Mouse (Mus musculus) forebrain, postnatal 0 days (tissue): ENCODE measurements around the gene Ceacam16. TPM values are rescaled to one million over a fixed set of nuclear protein-coding genes. Genes with fewer than 3 reads are reported as not detected.

Experiments
- ATAC-seq: fragments of 200-750 bp; cut with Nextera tagmentation; 2 replicates; pipeline ENCODE4 v1.8.0; 2017; ENCODE audit warnings: mild to moderate bottlenecking, moderate library complexity
- DNase-seq: peaks from one replicate; pipeline ENCODE4 v3.0.0-alpha.2; 2015
- H3K27ac ChIP-seq: fragments of 300-500 bp; sonication (generic); 2 replicates; pipeline ENCODE4 v1.5.1; 2014; ENCODE audit warnings: low read depth, mild to moderate bottlenecking, antibody characterized with exemption, low read length, moderate library complexity, mixed read lengths
- H3K27me3 ChIP-seq: fragments of 300-500 bp; sonication (generic); 2 replicates; pipeline ENCODE4 v1.6.1; 2014; ENCODE audit warnings: mild to moderate bottlenecking, low read length, mixed read lengths; ENCODE audit not compliant: insufficient read depth
- H3K36me3 ChIP-seq: fragments of 300-500 bp; sonication (generic); 2 replicates; pipeline ENCODE4 v1.6.1; 2014; ENCODE audit warnings: mild to moderate bottlenecking, moderate library complexity; ENCODE audit not compliant: insufficient read depth
- H3K4me1 ChIP-seq: fragments of 300-500 bp; sonication (generic); 2 replicates; pipeline ENCODE4 v1.6.1; 2014; ENCODE audit warnings: antibody characterized with exemption; ENCODE audit not compliant: insufficient read depth
- H3K4me2 ChIP-seq: fragments of 300-500 bp; sonication (generic); 2 replicates; pipeline ENCODE4 v1.6.1; 2014; ENCODE audit warnings: low read depth, mild to moderate bottlenecking, moderate library complexity
- H3K4me3 ChIP-seq: fragments of 300-500 bp; sonication (generic); 2 replicates; pipeline ENCODE4 v1.5.1; 2014; ENCODE audit warnings: low read depth, low read length, mixed read lengths
- H3K9ac ChIP-seq: fragments of 300-500 bp; sonication (generic); 2 replicates; pipeline ENCODE4 v1.6.1; 2014; ENCODE audit warnings: mild to moderate bottlenecking
- H3K9me3 ChIP-seq: fragments of 300-500 bp; sonication (generic); 2 replicates; pipeline ENCODE4 v1.6.1; 2016; ENCODE audit warnings: low read length
- CTCF ChIP-seq: sonication (generic); IDR thresholded peaks from 2 replicates; pipeline ENCODE4 v1.5.1; 2016; ENCODE audit warnings: antibody characterized with exemption, control low read depth, low read depth
- WGBS: fragments of 180-500 bp; shearing (Covaris S2); extraction: QIAGEN DNeasy Blood & Tissue Kit; methylation state at CpG from one replicate; pipeline ENCODE4 v1.1.7; 2014; 5-methylcytosine and 5-hydroxymethylcytosine counted together
- polyA plus RNA-seq: library from polyadenylated mRNA; unstranded; fragments of >200 nt; fragmentation: Nextera tagmentation; extraction: Ambion mirVana; gene quantifications from 2 replicates; pipeline ENCODE4 v1.2.1, GENCODE M21; 2015
- total RNA-seq: library from RNA; depleted of rRNA; stranded (reverse); fragments of >200 nt; gene quantifications from 2 replicates; pipeline ENCODE4 v1.2.3, GENCODE M21; 2014; rRNA removed

Gene Ceacam16
- total RNA-seq (not detected in 2 replicates), polyA plus RNA-seq (0.53 and 0.84 TPM in 2 replicates)

DNA sequence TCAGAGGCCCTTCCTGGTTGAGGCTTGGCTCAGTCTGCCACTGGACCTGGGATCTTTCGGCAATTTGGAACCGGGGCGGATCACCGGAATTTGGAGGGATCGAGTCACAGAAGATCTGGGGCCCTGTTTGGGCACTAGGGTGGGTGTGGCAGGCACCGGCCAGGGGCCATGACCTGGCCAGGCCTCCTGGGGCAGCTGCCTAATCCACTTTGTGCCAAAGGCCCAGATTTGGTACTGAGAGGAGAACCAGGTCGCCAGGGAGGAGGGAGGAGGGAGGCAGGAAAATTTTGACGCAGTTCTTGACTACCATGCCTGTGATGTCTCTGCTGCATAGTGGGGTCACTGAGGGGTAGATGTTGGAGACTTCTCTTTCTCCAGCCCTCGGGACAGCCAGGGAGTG is at the start of gene Ceacam16:
Ceacam16 (minus strand) TSS at position 101 of the 400 bp plus-strand sequence.
- no peaks in the 10 kb centered on the region for H3K36me3 ChIP-seq
- H3K27me3 ChIP-seq = no peaks in the 10 kb centered on the region
- 84% methylated on average over 9 of the region's 9 CpGs for WGBS
- H3K9me3 ChIP-seq = no peaks in the 10 kb centered on the region
- DNase-seq = no peak
- H3K4me3 ChIP-seq = no peak within 1 kb of the TSS
- ATAC-seq = no peak
- TF ChIP-seq CTCF = no peak
- no peak within 1 kb of the TSS for H3K9ac ChIP-seq
- no peaks in the 10 kb centered on the region for H3K4me1 ChIP-seq
- H3K27ac ChIP-seq = no peak within 1 kb of the TSS
- no peak within 1 kb of the TSS for H3K4me2 ChIP-seq

DNA sequence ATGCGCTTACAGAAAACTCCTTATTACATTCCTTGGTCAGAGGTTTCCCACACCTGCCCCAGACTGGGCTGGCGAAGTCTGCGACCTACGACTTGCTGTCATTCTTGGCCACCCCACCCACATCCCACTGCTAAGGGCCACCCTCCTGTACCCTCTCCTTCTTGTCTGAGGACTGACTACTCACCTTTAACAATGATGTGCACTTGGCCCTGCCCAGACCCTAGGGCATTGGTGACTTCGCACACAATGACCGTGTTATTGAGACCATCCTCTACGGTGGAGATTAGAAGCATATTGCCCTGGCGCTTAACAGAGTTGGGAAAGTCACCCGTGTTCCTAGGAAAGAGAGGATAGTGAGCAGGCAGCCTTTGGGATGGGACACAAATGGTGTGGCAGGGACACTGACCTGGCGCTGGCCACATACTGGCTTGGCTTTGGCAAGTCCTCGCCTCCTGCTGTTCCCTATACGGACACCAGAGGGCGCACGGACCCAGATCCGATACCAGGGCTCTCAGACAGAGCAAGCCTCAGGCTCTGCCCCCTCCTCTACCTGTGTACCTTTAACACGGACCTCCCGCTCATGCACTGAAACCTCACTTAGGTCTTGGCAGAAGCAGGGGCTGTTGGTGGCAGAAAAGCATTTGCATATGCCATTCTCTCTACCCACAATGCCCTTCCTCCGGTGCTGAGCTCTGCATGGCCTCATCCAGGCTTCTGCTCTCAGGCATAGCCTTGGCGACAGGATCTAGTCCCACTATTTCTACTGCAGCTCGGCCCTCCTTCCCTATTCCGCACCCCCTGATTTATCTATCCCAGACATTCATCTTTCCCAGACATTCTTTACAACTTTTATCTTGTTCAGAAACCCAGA is 49.6 kb upstream of the Ceacam16 start:
- H3K9me3 ChIP-seq = no peaks in the 10 kb centered on the region
- no peaks in the 10 kb centered on the region for H3K27me3 ChIP-seq
- no peak overlapping the region for H3K9ac ChIP-seq
- no peaks in the 10 kb centered on the region for H3K4me1 ChIP-seq
- no peak overlapping the region for H3K4me3 ChIP-seq
- no peak overlapping the region for H3K4me2 ChIP-seq
- ATAC-seq (peak; percentile 55), DNase-seq (peak; percentile 81)
- WGBS = 50% methylated on average over 21 of the region's 21 CpGs
- peaks cover 8% of the 10 kb centered on the region for H3K36me3 ChIP-seq
- peak; percentile 92 for TF ChIP-seq CTCF
- H3K27ac ChIP-seq = no peak overlapping the region

DNA sequence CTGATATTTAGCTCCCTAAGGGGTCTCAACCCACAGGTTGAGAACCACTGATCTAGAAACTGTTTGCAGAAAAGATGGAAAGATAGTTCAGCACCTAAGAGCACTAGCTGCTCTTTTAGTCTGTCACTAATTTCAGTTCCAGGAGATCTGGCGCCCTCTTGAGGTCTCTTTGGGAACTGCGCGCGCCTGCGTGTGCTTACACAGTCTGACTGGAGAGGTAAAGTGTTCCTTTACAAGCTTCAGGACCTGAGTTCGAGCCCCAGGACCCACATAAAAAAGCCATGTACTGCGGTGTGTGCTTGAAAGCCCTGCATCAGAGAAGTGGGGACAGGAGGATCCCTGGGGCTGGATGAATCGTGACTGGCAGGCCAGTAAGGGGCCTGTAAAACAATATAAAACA is 28.8 kb upstream of the Ceacam16 start:
- peak; percentile 61 for TF ChIP-seq CTCF
- H3K36me3 ChIP-seq = no peaks in the 10 kb centered on the region
- H3K4me3 ChIP-seq = no peak overlapping the region
- no peaks in the 10 kb centered on the region for H3K4me1 ChIP-seq
- no peak overlapping the region for H3K27ac ChIP-seq
- 50% methylated on average over 8 of the region's 8 CpGs for WGBS
- no peak overlapping the region for H3K4me2 ChIP-seq
- ATAC-seq (no peak), DNase-seq (peak; percentile 34)
- H3K9me3 ChIP-seq = no peaks in the 10 kb centered on the region
- H3K27me3 ChIP-seq = no peaks in the 10 kb centered on the region
- H3K9ac ChIP-seq = no peak overlapping the region

DNA sequence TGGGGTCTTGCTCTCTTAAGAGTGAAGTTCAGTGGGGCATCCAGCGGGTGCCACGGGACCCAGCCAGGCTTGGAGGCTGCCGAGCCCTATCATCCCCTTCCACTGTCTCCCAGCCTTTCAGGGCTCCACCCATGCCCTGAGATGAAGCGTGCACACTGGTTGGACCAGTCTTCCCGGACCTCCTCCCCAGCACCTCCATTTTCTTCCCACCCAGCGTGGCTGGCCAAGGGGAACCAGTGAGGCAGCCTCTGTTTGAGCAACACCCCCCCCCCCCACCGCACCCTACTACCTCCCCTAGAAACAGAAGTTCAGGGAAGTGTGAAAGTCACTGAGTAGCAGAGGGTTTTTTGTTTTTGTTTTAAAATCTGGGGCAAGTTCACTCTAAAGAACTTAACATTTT is 26.8 kb upstream of the Ceacam16 start, which contains the start of gene Ceacam19:
Ceacam19 (minus strand) TSS at position 117 of the 400 bp plus-strand sequence.
- no peak for TF ChIP-seq CTCF
- DNase-seq (no peak), ATAC-seq (no peak)
- H3K9ac ChIP-seq = no peak within 1 kb of the TSS
- no peak within 1 kb of the TSS for H3K27ac ChIP-seq
- no peaks in the 10 kb centered on the region for H3K36me3 ChIP-seq
- 72% methylated on average over 7 of the region's 7 CpGs for WGBS
- no peaks in the 10 kb centered on the region for H3K4me1 ChIP-seq
- H3K4me3 ChIP-seq = no peak within 1 kb of the TSS
- no peak within 1 kb of the TSS for H3K4me2 ChIP-seq
- no peaks in the 10 kb centered on the region for H3K27me3 ChIP-seq
- no peaks in the 10 kb centered on the region for H3K9me3 ChIP-seq

DNA sequence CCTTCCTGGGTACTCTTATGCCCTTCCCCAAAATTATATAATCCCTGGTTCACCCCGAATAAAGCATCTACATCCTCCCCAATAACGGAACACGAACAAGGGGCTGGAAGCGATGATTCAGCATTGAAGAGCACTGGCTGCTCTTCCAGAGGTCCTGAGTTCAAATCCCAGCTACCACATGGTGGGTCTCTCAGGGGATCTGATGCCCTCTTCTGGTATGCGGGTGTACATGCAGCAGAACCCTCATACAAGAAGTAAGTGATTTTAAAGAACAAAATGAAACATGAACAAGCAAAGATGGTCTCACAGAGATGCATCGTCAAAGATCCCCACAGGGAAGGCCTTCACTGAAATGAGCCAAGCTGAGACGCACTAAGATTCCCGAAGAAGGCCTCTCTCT is 19.7 kb upstream of the Ceacam16 start:
- WGBS = 85% methylated on average over 8 of the region's 8 CpGs
- DNase-seq (no peak), ATAC-seq (no peak)
- Histone ChIP-seq H3K27ac (no peak overlapping the region), H3K9me3 (no peaks in the 10 kb centered on the region), H3K4me1 (no peaks in the 10 kb centered on the region), H3K4me2 (no peak overlapping the region), H3K9ac (no peak overlapping the region), H3K36me3 (no peaks in the 10 kb centered on the region), H3K27me3 (no peaks in the 10 kb centered on the region), H3K4me3 (no peak overlapping the region)
- TF ChIP-seq CTCF = no peak

DNA sequence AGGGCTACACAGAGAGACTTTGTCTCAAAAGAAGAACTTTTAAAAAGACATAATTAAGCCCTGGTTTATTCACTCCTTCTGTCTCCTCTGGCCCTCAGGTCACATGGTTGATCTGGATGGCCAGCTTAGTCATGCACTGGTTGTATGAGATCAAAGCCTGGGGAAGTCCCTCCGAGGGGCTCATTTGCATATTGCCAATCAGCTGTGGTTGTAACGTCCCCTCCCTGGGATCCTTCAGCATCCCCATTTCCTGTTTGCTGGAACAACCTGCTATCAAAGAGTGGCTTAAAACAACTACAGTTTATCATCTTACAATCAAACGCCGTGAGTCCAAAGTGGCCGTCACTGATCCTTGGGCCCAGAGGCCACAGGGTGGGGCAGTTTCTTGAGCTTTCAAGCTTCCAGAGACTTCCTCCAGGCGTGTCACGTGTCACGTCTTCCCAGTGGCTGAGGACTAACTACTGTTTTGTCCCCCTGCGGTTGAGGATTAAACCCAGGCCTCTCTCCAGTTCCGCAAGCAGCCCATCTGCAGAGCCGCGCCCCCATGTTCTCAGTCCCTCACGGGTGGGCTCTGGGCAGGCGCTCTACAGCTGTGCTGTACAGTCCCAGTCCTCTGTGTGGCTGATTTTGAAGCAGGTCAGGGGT is 15.8 kb upstream of the Ceacam16 start:
- H3K4me2 ChIP-seq = no peak overlapping the region
- no peak overlapping the region for H3K27ac ChIP-seq
- 60% methylated on average over 14 of the region's 14 CpGs for WGBS
- DNase-seq (no peak), ATAC-seq (no peak)
- no peak for TF ChIP-seq CTCF
- H3K9ac ChIP-seq = no peak overlapping the region
- no peaks in the 10 kb centered on the region for H3K9me3 ChIP-seq
- no peaks in the 10 kb centered on the region for H3K36me3 ChIP-seq
- H3K4me1 ChIP-seq = no peaks in the 10 kb centered on the region
- H3K4me3 ChIP-seq = no peak overlapping the region
- H3K27me3 ChIP-seq = no peaks in the 10 kb centered on the region
